Mouse (Mus musculus): Measurements from ENCODE around the gene Zbed3.

Gene Zbed3

GRCm38 (mm10) chr13:95323400-95323799 lies at the start of gene Zbed3:
Gene Zbed3 (plus strand): TSS chr13:95323612.
- DNase-seq: peak; percentile 75

- DNase-seq: no peak
Measured at GRCm38 (mm10) chr13:95278426-95279025, 44.9 kb upstream of the Zbed3 start.

- DNase-seq: peak; percentile 37
Measured at GRCm38 (mm10) chr13:95281740-95282673, 41.4 kb upstream of the Zbed3 start.

DNA sequence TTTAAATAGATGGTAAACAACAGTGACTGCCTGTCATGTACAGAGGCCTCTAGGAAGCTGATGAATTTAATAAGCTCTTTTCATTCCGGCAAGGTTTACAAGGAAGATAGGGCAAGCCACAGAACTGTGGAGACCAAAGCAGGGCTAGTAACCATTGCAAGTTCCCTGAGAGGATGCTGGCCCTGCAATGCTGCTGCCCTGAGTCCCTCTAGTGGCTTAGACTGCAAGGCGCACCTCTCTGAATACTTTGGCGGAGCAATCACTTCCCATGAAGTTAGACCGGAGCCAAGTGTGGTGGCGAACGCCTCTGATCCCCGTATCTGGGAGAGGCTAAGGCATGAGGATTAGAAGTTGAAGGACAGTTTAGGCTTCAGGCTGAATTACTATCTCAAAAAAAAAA lies 36.4 kb upstream of the Zbed3 start:
- peak; percentile 85 for DNase-seq

DNA sequence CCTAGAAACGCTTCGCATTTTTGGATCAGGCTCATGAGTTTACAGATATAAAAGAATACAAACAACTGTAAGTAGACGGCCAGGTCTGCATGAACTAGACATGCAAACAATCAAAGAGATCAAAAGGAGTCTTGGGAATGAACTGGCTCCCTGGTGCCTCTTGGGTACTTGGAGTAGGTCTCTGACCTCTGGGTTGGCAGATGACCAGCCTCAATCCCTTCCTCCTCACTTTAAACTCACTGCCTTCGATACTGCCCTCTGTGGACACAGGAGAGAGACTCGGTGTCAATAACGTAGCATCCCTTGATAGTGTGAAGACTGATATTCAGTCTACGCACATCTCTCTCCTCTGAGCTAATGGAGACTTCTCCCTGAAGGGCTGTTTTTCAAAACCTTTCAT lies 35.4 kb upstream of the Zbed3 start:
- peak; percentile 62 for DNase-seq

DNA sequence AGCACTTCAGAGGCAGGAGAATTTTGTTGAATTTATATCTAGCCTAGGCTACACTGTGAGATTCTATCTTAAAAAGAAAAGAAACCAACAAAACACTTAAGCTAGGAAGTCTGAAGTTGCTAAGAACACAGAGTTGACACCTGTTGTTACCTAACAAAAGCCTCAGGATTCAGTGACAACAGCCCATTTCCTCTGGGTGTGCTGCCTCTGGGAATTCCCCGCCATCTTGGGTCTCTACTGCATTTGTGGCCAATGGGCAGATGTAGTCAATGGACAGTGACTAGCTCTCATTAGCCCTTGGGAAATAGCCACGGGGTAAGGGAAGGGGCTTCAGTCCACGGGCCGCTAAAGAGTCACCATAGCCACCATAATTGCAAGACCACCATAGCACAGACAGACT lies 31.4 kb upstream of the Zbed3 start:
- no peak for DNase-seq

DNA sequence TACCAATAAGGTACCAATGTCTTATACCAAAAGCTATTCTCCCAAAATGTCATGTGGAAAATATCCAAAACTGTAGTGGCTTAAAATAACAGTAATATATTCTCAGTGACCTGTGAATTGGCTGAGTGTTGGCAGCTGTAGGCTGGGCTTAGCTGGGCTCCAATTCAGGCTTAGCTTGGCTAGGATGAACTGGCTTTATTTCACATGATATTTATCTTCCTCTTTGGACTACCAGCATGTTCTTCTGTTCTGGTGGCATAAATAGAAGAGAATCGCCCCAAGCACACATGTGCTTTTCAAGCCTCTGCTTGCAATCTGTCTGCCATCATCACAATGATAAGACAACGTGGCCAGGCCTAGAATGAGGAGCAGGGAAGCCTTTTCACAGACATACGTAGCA lies 23.5 kb upstream of the Zbed3 start:
- DNase-seq: no peak

GRCm38 (mm10) chr13:95306596-95306995 lies 16.8 kb upstream of the Zbed3 start:
- peak; percentile 55 for DNase-seq

GRCm38 (mm10) chr13:95307100-95307655 lies 16.2 kb upstream of the Zbed3 start:
- DNase-seq: no peak

DNA sequence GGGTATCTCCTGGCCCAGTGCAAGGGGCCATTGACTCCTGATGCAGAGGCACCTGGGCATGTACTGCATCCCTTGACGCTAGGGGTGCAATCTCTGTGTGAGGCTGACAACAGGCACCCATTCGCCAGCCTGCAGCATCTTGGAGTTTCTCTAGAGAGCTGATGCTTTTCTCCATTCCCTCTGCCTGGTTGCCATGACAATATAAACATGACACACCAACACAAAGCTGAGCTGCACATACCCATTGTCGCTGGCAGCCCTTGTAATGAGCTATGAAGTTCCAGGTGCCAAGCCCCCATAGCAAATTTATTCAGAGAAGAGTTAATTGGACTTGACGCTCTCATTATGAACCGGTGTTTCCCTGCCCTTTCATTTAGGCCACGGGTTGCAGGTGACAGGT lies 11.4 kb upstream of the Zbed3 start:
- DNase-seq: no peak

- DNase-seq: no peak
Measured at GRCm38 (mm10) chr13:95319153-95319552, 4.3 kb upstream of the Zbed3 start.

DNA sequence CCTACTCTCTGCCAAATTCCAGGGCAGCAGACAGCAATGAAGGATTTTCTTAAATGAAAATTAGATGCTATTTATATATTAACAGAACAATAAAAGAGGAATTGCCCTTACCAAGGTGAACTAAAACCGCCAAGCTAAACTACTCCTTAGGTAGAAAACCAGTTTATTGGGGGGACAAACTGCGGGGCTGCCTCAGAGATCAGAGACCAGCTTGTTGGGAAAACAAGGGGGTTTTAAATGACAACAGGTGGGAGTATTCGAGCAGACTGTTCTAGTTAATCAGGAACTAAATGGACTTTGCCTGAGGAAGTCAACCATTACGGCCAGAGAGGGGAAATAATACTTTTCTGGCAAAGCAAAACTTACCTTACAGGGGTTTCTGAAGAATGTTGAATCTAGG lies 3.0 kb upstream of the Zbed3 start:
- DNase-seq: peak; percentile 87

GRCm38 (mm10) chr13:95323950-95324625 lies 676 bp downstream of the Zbed3 start:
- DNase-seq: peak; percentile 76

DNA sequence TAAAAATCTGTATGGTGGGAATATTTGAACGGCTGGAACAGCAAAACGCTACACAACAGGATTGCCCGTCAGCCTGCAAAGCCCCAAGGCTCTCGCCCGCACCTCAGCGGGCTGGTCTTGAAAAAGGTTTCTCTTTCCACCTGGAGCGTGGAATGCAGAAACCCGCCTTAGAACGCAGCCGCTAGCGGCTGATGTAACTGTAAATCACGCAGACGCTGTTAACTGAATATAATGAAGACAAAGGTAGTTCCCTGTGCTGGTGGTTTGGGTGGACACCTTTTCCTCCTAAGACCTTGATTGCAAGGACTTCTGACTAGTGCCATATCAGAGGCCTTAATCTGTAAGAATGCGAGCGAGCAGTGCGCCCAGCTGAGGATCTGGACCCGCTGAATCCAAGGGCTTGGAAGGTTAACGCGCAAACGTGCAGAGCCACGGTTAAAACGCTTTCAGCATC lies 1.2 kb downstream of the Zbed3 start:
- no peak for DNase-seq

DNA sequence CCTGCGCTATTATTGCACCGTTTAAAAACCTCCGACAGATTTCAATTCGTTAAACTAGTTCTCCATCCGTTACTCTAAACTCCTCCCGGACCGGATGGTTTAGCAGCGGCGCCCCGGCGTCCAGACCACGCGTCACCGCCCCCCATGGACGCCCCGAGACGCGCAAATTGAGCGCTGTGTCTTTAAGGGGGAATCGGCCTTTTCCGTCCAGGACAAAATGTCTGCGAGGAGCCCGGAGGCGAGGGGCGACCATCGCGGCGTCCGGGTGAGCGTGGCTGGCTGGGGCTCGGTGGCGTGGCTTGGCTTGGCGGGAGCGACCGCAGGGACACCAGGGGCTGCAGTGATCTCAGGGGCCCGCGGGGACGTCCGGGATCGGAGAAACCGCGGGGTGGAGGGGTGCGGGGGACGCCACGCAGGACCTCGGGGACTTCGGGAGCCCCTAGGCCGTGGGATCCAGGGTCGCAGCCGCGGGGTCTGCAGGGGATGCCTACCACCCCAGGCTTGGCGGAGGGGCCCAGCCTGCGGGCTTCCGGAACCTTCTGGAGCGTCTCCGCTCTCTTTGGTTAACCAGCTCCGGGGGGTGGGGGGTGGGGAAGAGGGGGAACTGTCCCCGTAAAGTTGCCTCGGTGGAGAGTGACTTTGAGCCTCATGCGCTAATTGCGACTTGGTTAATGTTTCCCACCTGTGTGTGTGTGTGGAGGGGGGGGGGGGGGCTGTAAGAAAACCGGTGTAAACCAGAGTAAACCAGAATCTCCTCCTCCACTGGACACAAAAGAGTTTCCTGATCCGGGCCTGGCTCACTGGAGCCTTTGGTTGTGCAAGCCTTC lies 1.9 kb downstream of the Zbed3 start:
- peak; percentile 83 for DNase-seq

DNA sequence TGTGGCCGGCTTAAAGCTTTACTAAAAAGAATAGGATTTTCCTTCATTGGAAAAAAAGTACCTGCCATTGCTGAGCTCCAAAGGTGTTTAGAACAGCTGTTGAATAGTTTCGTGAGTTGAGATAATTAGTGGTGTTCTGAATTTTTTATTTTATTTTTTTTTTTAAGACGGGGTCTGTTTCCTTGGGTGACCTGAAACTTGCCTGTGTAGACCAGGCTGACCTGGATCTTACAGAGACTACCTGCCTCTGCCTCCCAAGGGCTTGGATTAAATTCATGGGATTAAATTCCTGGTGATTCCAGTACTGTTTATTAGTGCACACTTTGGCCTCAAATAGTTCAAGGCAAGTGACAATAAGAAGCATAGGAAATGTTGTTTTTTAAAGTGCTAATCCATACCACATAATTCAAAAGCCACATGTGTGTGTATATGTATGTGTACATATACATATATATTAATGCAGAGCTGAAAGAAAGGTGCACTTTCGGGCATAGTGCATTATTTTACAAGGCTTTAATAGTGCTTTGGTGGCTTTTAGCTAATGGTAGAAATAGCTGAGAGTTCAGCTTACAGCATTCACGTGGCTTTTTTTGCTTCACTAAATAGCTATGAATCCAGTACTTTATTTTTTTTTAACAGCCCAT lies 2.6 kb downstream of the Zbed3 start:
- no peak for DNase-seq

- peak; percentile 50 for DNase-seq
Measured at GRCm38 (mm10) chr13:95326611-95327344, 3.4 kb downstream of the Zbed3 start.

GRCm38 (mm10) chr13:95327345-95327741 lies 3.9 kb downstream of the Zbed3 start:
- peak; percentile 57 for DNase-seq

DNA sequence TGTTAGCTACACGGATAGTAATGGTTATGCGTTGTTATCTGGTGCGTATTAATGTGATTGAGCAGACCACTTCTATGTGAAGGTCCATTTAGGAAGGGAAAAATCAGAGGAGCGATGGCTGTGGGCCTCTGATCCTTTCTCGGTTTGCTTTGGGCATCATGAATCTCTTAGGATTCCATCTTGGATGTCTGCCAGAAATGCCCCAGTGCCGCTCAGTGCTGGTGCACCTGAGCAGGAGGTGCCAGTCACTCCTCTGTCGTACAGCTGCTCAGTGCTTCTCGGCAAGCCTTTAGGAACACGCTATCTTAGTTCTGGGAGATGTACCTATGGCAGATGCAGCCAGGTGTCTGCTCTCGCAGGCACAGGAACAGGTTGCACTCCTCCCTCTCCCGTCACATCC lies 5.4 kb downstream of the Zbed3 start:
- DNase-seq: peak; percentile 44

DNA sequence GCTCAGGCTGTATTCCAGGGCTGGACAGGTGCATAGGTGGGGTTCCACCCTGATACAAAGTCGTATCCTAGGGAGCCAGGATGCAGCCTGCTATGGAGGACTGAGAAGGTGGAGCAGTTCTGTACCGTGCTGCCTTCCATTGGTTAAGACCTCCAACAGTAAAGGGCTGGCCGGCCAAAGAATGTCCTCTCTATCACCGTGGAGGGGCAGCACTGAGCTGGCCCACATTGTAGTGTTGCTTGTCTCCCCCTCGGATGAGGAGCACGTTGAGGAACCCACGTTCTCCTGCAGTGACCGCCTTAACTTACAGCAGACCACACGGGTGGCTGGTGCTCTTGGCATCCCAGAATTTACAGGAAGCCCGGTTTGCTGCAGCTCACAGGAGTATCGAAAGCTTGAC lies 7.1 kb downstream of the Zbed3 start:
- no peak for DNase-seq

All from kidney, adult 9 months (tissue).